Mouse (Mus musculus) stomach, embryonic 14.5 days (tissue): Measurements from ENCODE around the gene Magi1. TPM values are rescaled to one million over a fixed set of nuclear protein-coding genes. Genes with fewer than 3 reads are reported as not detected.

Experiments used
- ATAC-seq: fragments of 200-750 bp; cut with Nextera tagmentation; 2 replicates; pipeline ENCODE4 v1.8.0; 2017; ENCODE audit warnings: low read depth, moderate TSS enrichment; ENCODE audit not compliant: insufficient number of reproducible peaks, insufficient read depth, low FRiP score
- H3K27ac ChIP-seq: fragments of 300-500 bp; sonication (generic); 2 replicates; pipeline ENCODE4 v1.5.1; 2014; ENCODE audit warnings: mild to moderate bottlenecking, low read length, moderate library complexity, mixed read lengths
- H3K27me3 ChIP-seq: fragments of 300-500 bp; sonication (generic); 2 replicates; pipeline ENCODE4 v1.6.1; 2014; ENCODE audit warnings: low read length, control low read depth, mixed read lengths; ENCODE audit not compliant: control insufficient read depth, insufficient read depth
- H3K36me3 ChIP-seq: fragments of 300-500 bp; sonication (generic); 2 replicates; pipeline ENCODE4 v1.6.1; 2014; ENCODE audit warnings: mild to moderate bottlenecking, control low read depth, low read length, moderate library complexity, mixed read lengths; ENCODE audit not compliant: control insufficient read depth, insufficient read depth
- H3K4me1 ChIP-seq: fragments of 300-500 bp; sonication (generic); 2 replicates; pipeline ENCODE4 v1.6.1; 2014; ENCODE audit warnings: low read length, control low read depth, mixed read lengths; ENCODE audit not compliant: control insufficient read depth, insufficient read depth
- H3K4me2 ChIP-seq: fragments of 300-500 bp; sonication (generic); replicated peaks from 2 replicates; pipeline ENCODE4 v1.6.1; 2014; ENCODE audit warnings: low read depth, low read length, control low read depth
- H3K4me3 ChIP-seq: fragments of 300-500 bp; sonication (generic); 2 replicates; pipeline ENCODE4 v1.5.1; 2014; ENCODE audit warnings: low read depth, low read length, control low read depth
- H3K9ac ChIP-seq: fragments of 300-500 bp; sonication (generic); replicated peaks from 2 replicates; pipeline ENCODE4 v1.6.1; 2014; ENCODE audit warnings: low read depth, mild to moderate bottlenecking, control low read depth, low read length, moderate library complexity, mixed read lengths
- H3K9me3 ChIP-seq: fragments of 300-500 bp; sonication (generic); 2 replicates; pipeline ENCODE4 v1.6.1; 2016; ENCODE audit warnings: low read depth, low read length, control low read depth; ENCODE audit not compliant: control insufficient read depth
- WGBS: fragments of 180-500 bp; shearing (Covaris S2); extraction: QIAGEN DNeasy Blood & Tissue Kit; methylation state at CpG from one replicate; pipeline ENCODE4 v1.1.7; 2014; 5-methylcytosine and 5-hydroxymethylcytosine counted together
- polyA plus RNA-seq: library from polyadenylated mRNA; unstranded; fragments of >200 nt; fragmentation: Nextera tagmentation; extraction: Ambion mirVana; gene quantifications from 2 replicates; pipeline ENCODE4 v1.2.1, GENCODE M21; 2014

The Magi1 gene
- polyA plus RNA-seq, 1 experiment from 2014 or later = 15.0 TPM

GRCm38 (mm10) chr6:93719532-93719931 lies 564.2 kb downstream of the Magi1 start:
- no peak overlapping the region for H3K4me3 ChIP-seq
- H3K4me2 ChIP-seq = no peak overlapping the region
- no peak for ATAC-seq
- H3K27me3 ChIP-seq = no peaks in the 10 kb centered on the region
- H3K4me1 ChIP-seq = peaks cover 16% of the 10 kb centered on the region
- no peak overlapping the region for H3K9ac ChIP-seq
- no peaks in the 10 kb centered on the region for H3K9me3 ChIP-seq
- WGBS = 55% methylated on average over 4 of the region's 4 CpGs
- no peak overlapping the region for H3K27ac ChIP-seq
- H3K36me3 ChIP-seq = no peaks in the 10 kb centered on the region

DNA sequence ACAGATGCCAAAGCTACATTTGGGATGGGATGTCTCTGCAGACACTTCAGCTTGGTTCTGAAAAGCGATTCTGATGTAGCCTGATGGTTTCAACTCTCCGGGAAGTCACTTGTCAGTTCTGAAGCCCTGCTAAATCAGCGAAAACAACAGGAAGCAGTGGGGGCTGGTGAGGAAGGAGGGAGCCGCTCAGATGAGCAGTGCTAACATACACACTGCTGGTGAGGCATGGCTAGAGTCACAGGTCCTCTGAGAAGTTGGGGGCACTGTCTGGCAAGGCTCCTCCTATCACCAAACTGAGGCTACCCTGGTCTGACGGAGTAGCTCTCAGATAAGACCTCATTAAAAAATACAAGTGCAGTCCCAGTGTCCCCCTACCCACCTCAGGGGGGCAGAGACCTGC lies 565.3 kb downstream of the Magi1 start:
- Histone ChIP-seq H3K9ac (no peak overlapping the region), H3K27me3 (no peaks in the 10 kb centered on the region), H3K4me2 (no peak overlapping the region), H3K4me1 (peaks cover 16% of the 10 kb centered on the region), H3K27ac (no peak overlapping the region), H3K4me3 (no peak overlapping the region), H3K36me3 (no peaks in the 10 kb centered on the region), H3K9me3 (no peaks in the 10 kb centered on the region)
- WGBS = 25% methylated on average over 5 of the region's 5 CpGs
- ATAC-seq = no peak

DNA sequence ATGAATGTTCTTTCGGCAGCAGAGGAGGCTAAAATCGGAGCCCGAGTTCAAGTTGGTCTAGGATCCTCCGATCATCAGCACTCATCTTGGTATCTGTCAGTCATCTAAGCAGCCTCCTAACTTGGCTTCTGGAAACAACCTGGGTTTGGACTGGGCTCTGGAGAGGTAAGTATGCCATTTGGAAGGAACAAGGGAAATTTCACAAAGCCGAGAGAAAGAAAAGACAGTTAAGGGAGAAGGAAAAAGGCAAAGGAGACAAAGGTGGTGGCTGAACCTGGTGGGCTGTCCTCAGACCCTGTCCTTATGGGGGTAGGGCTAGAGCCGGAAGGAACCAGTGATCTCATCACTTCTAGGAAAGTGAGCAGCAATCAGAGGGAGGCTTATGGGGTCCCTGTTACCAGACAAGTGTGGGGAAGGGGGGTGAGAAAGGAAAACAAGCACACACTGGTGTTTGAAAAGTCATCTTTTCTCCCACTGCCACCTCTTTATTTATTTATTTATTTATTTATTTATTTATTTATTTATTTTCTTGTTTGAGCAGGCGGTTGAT lies 565.8 kb downstream of the Magi1 start:
- 35% methylated on average over 7 of the region's 7 CpGs for WGBS
- Histone ChIP-seq H3K27ac (no peak overlapping the region), H3K9me3 (no peaks in the 10 kb centered on the region), H3K9ac (no peak overlapping the region), H3K4me1 (peaks cover 16% of the 10 kb centered on the region), H3K27me3 (no peaks in the 10 kb centered on the region), H3K4me2 (no peak overlapping the region), H3K36me3 (no peaks in the 10 kb centered on the region), H3K4me3 (no peak overlapping the region)
- no peak for ATAC-seq

DNA sequence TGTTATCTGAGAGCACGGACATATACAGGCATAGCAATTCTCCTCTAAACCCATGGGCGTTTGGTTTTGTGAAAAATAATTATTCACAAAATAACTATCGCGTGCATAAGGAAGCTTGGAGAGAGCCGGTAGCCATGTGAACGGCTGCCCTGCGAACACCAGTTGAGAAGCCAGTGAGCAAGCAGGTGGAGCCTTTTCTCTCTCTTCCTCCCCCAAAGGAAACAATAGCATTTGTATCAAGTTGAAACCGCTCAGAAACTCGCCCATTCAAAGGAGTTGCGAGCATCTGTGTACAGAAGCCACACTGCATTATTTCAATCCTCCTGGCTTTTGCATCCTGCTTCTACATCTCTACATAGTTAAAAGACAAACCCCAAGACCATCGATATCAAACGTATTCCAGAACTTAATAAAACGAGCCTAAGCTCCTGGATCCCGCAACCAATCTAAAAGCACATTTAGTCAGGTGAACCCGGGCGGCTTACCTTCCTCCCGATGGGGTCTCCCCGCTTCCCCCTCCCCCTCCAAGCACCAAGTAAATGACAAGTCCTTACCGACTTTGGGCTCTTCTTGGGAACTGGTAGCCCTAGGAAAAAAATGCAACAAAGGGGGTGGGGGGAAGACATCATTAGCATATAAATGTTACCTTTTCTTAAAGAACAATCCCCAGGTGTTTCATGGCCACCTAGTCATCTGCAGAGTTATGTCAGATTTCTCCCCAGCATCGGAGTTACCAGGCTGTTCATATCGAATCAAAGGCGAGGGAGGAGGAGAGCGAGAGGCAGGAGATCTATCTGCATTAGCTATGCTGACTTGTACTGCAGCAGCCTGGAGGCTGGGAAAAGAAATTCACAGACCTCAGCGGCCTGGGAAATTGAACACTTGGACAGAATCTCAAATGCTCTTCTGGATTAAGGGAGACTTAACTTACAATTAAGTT lies 566.8 kb downstream of the Magi1 start:
- no peak overlapping the region for H3K9ac ChIP-seq
- H3K27ac ChIP-seq = no peak overlapping the region
- no peak for ATAC-seq
- H3K36me3 ChIP-seq = no peaks in the 10 kb centered on the region
- peak overlapping the region; percentile 37 for H3K4me2 ChIP-seq
- H3K9me3 ChIP-seq = no peaks in the 10 kb centered on the region
- H3K4me3 ChIP-seq = peak overlapping the region; percentile 4
- H3K4me1 ChIP-seq = peaks cover 16% of the 10 kb centered on the region
- 12% methylated on average over 24 of the region's 24 CpGs for WGBS
- H3K27me3 ChIP-seq = no peaks in the 10 kb centered on the region

DNA sequence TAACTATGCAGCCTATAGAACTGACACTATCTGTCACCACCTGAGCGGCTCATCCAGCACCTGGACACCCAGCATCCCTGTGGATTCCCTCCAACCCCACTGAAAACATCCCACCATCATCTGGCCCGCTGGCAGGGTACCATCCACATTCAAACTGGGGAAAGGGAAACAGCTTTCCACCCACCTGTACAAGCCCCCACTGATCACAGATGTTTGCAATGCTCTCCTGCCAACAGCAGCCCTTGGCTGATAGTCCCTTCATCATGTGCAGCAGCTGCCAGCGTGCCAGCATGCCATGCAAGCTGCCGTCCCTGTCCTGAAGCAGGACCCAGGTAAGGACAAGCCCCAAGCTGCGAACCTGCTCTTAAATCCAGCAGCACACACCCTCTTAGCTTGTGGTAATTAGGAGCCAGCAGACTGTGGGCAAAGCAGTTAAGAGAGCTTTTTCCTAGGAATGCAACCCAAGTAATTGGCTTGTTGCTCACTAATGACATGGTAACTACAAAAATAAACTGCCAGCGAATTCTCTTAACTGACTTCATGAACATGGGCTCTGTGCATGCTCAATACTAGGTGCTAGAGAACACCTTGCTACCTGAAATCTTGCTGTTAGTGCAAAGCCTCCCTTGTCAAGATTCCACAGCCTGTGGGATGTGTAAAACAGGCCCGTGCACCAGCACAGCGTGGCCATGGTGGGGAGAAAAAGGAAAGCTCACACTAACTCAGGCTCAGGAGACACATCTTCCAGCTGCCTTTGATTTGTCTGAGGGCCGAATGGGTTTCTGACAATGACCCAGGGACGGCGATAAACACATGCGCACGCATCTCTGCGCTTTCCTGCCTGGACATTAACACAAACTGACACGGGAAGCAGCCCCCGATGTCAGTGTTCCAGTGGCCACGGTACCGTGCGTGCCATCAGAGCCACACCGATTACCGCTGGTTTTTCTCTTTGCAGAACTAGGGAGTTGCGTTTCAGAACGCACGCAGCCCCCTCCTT lies 568.2 kb downstream of the Magi1 start:
- Histone ChIP-seq H3K27ac (no peak overlapping the region), H3K36me3 (no peaks in the 10 kb centered on the region), H3K4me2 (peak overlapping the region; percentile 21), H3K9ac (no peak overlapping the region), H3K9me3 (no peaks in the 10 kb centered on the region), H3K27me3 (no peaks in the 10 kb centered on the region), H3K4me1 (peaks cover 16% of the 10 kb centered on the region), H3K4me3 (0 out of 2 replicates have a peak overlapping the region, but pooled peaks have one; percentile 5)
- ATAC-seq = no peak
- 45% methylated on average over 24 of the region's 24 CpGs for WGBS

DNA sequence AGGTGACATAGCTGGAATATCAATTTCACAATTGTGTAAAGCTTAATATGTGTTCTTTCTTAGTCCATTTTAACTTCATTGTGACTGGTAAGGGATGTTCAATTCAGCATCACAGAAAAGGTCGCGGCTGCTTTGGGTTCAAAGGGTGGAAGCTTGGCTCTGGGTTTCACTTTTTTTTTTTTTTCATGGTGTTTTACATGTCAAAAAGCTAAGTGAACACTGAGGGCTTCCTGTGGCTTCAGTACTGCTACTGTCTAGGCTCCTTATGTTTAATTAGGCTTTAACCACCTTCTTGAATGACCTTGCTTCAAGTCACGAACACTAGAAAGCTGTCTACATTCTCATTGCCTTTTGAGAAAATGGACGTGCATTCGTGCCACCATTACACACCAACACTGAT lies 579.4 kb downstream of the Magi1 start:
- Histone ChIP-seq H3K4me3 (no peak overlapping the region), H3K27me3 (no peaks in the 10 kb centered on the region), H3K4me1 (no peaks in the 10 kb centered on the region), H3K4me2 (no peak overlapping the region), H3K27ac (no peak overlapping the region), H3K9ac (no peak overlapping the region), H3K36me3 (no peaks in the 10 kb centered on the region), H3K9me3 (no peaks in the 10 kb centered on the region)
- 78% methylated on average over 5 of the region's 5 CpGs for WGBS
- no peak for ATAC-seq

DNA sequence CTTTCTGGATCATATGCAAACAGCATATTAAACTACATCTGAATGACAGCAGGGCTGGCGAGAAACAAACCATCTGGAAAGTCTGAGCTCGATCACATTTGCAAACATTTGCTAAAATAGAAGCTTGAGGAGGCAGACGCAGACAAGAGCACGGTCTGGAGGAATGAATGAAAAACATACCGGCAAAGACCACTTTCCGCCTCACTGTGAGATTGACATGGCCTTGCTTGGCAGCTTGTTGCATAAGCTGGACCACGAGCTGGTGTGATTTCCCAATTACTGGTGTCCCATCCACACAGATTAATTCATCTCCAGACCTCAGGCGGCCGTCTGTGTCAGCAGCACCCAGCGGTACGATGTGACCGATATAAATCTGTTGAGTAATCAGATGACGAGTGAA lies 584.3 kb downstream of the Magi1 start:
- Histone ChIP-seq H3K27me3 (no peaks in the 10 kb centered on the region), H3K9me3 (no peaks in the 10 kb centered on the region), H3K4me1 (peaks cover 8% of the 10 kb centered on the region; the same call in 1 of the 2 replicates), H3K36me3 (no peaks in the 10 kb centered on the region), H3K4me2 (no peak overlapping the region), H3K4me3 (no peak overlapping the region), H3K27ac (no peak overlapping the region), H3K9ac (no peak overlapping the region)
- WGBS = 60% methylated on average over 13 of the region's 13 CpGs
- ATAC-seq = no peak

- H3K27me3 ChIP-seq = no peaks in the 10 kb centered on the region
- H3K9me3 ChIP-seq = no peaks in the 10 kb centered on the region
- H3K27ac ChIP-seq = no peak overlapping the region
- H3K4me1 ChIP-seq = peaks cover 8% of the 10 kb centered on the region; the same call in 1 of the 2 replicates
- no peak overlapping the region for H3K4me3 ChIP-seq
- H3K4me2 ChIP-seq = no peak overlapping the region
- 48% methylated on average over 5 of the region's 5 CpGs for WGBS
- no peak for ATAC-seq
- no peaks in the 10 kb centered on the region for H3K36me3 ChIP-seq
- no peak overlapping the region for H3K9ac ChIP-seq
These were observed 585.8 kb downstream of the Magi1 start for GRCm38 (mm10) chr6:93697956-93698355.
